Comparison of ENCODE assay signal across 8 mouse cellular contexts in the genomic region with DNA sequence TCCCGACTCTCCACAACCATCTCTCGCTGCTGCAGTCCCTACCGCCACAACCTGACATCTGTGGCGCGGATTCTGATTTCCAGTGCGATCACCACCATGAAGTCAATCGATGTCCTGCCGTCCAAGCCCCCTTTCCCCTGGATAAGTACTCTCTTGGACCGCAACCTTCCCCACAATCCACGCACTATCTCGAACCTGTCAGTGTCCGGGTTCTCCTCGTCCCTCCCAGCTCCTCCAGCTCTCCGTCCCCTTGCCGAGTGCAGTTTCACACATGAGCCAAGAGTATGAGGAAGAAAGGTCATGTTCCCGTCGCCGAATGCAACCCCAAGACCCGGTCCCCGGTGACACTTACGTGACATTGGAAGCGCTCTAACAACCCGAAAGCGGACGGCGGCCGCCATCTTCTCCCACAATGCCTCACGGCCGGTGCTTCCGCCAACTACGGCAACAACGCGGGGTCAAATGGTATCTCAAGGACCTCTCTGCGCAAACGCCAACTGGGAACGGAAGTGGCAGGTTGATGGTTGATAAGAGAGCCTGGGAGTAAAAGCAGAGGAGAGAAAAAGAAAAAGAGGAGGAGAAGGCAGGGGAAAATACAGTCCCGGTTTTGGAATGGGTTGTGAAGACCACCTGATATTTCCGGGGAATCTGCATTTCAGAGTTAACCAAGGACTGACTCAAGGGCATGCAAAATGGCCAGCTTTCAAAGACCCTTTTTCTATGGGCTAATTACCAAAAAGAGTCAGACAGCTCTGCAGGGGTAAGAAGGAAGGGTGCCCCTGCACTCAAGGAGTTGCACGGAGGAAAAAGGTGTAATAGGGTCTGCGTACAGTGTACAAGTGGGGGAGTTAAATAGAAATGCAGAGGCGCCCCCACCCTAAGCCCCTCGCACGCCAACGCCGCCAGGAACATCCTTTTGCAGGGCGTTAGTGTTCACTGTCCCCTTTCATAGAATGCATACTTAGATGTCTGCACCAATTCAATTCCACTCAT. TPM values are rescaled to one million over a fixed set of nuclear protein-coding genes. Genes with fewer than 3 reads are reported as not detected.
DNase-seq lines count a peak whose midpoint lies in the region; ATAC-seq and TF ChIP-seq lines count a peak whose summit lies in the region.

A gene (minus strand): TSS at position 425 of the 993 bp plus-strand sequence.

- peak; percentile 93 for DNase-seq in ZHBTc4 (ENCODE audit: low read depth, low spot score)
- peak; percentile 96 for DNase-seq in gastrocnemius, adult 2 months
- DNase-seq in hindbrain, postnatal 0 days (ENCODE audit: low spot score): peak; percentile 96
- peak; percentile 95 to 97 for DNase-seq in left cerebral cortex, adult 2 months (ENCODE audit: extremely low spot score in 1 of 2, low spot score in 2 of 2)
- DNase-seq in right cerebral cortex, adult 2 months (ENCODE audit: low spot score in 2 of 2): peak; percentile 98 to 99
- peak; percentile 95 for DNase-seq in urinary bladder, postnatal 14 days (ENCODE audit: low spot score)

- H3K4me3 ChIP-seq in gastrocnemius, adult 2 months: peak within 1 kb of the TSS; percentile 91
- H3K4me3 ChIP-seq in hindbrain, postnatal 0 days (ENCODE audit: low read length): peak within 1 kb of the TSS; percentile 87
- peak within 1 kb of the TSS; percentile 76 for H3K4me3 ChIP-seq in left cerebral cortex, adult 2 months

- no peak for TF ChIP-seq CTCF in gastrocnemius, adult 2 months (IDR thresholded peaks at IDR 0.05)
- no peak for TF ChIP-seq CTCF in hindbrain, postnatal 0 days (IDR thresholded peaks at IDR 0.05; ENCODE audit: low read depth)
- no peak for TF ChIP-seq CTCF in left cerebral cortex, adult 2 months (IDR thresholded peaks at IDR 0.05)

- no peaks in the 10 kb centered on the region for H3K27me3 ChIP-seq in hindbrain, postnatal 0 days (ENCODE audit: insufficient read depth, low read length)

- peak; percentile 99 for ATAC-seq in common myeloid progenitor, adult 5-6 weeks (replicated peaks; ENCODE audit: low read depth, poor library complexity, severe bottlenecking)
- peak; percentile 90 for ATAC-seq in hindbrain, postnatal 0 days
- peak; percentile 99 for ATAC-seq in megakaryocyte, adult 5-6 weeks (ENCODE audit: poor library complexity, severe bottlenecking)

- H3K27ac ChIP-seq in gastrocnemius, adult 2 months: peak within 1 kb of the TSS; percentile 92
- peak within 1 kb of the TSS; percentile 86 for H3K27ac ChIP-seq in hindbrain, postnatal 0 days
- H3K27ac ChIP-seq in left cerebral cortex, adult 2 months: peak within 1 kb of the TSS; percentile 91

- no peaks in the 10 kb centered on the region; the same call in 1 of the 2 replicates for H3K36me3 ChIP-seq in hindbrain, postnatal 0 days (ENCODE audit: insufficient read depth, low read length)

- H3K4me2 ChIP-seq in hindbrain, postnatal 0 days (ENCODE audit: low read depth, low read length): peak within 1 kb of the TSS; percentile 70

- 7% methylated on average over 46 of the region's 46 CpGs for WGBS in hindbrain, postnatal 0 days

- intact Hi-C loops in gastrocnemius, adult 2 months (cut with DNase I): loop anchor here (2.0 kb wide), 1 partner anchor 90 kb away; a partner anchor contains a TSS
- intact Hi-C loops in left cerebral cortex, adult 2 months (cut with DNase I): loop anchor here (2.0 to 5.0 kb wide), 2 partner anchors 92 to 287 kb away; no protein-coding TSS in a partner anchor

- H3K9me3 ChIP-seq in hindbrain, postnatal 0 days (ENCODE audit: low read length): no peaks in the 10 kb centered on the region

- peaks cover 7% of the 10 kb centered on the region; the same call in 1 of the 2 replicates for H3K4me1 ChIP-seq in hindbrain, postnatal 0 days (ENCODE audit: insufficient read depth, low read length)

- H3K9ac ChIP-seq in hindbrain, postnatal 0 days (replicated peaks; ENCODE audit: low read length): peak within 1 kb of the TSS; percentile 82

RNA-seq across cellular contexts. Expression of the gene that starts here (rescaled TPM):
- total RNA-seq in common myeloid progenitor, adult 5-6 weeks (2017): 114 and 121 TPM in 2 replicates
- total RNA-seq in gastrocnemius, adult 2 months (2021): 100 to 1,000 TPM; 283 to 396 TPM
- total RNA-seq in hindbrain, postnatal 0 days (2014; rRNA removed): 106 and 133 TPM in 2 replicates
- polyA plus RNA-seq in hindbrain, postnatal 0 days (2015; fragmentation: Nextera tagmentation; extraction: Ambion mirVana): 247 and 255 TPM in 2 replicates
- 100 to 1,000 TPM; 135 to 150 TPM for total RNA-seq in left cerebral cortex, adult 2 months (2021)
- total RNA-seq in megakaryocyte, adult 5-6 weeks (2015): 72.1 and 74.0 TPM in 2 replicates
- 115 and 137 TPM in 2 replicates for total RNA-seq in megakaryocyte, adult 5-6 weeks (2017)

Comparison
In these comparisons a context has a peak if more than half of its experiments do, and no peak if none do; other contexts are left out.
1. Peak in every context shown above with its lines: DNase-seq, ATAC-seq, H3K4me3 ChIP-seq and H3K27ac ChIP-seq.